Mouse (Mus musculus): Measurements from ENCODE around the gene Gcsam. TPM values are rescaled to one million over a fixed set of nuclear protein-coding genes. Genes with fewer than 3 reads are reported as not detected.

Gcsam gene
- polyA plus RNA-seq, 1 experiment from 2014 or later = 0.17 TPM

GRCm38 (mm10) chr16:45666136-45666535 lies 56.0 kb downstream of the Gcsam start:
- Histone ChIP-seq H3K4me3 (ENCODE audit: low read depth, low read length) (no peak overlapping the region), H3K4me2 (replicated peaks; ENCODE audit: low read depth) (no peak overlapping the region), H3K9ac (ENCODE audit: low read depth, low read length) (no peak overlapping the region), H3K27ac (ENCODE audit: low read depth, low read length) (no peak overlapping the region), H3K4me1 (replicated peaks; ENCODE audit: control insufficient read depth, insufficient read depth, low read length) (peaks cover 2% of the 10 kb centered on the region; the same call in 1 of the 2 replicates), H3K9me3 (ENCODE audit: control insufficient read depth) (no peaks in the 10 kb centered on the region), H3K36me3 (ENCODE audit: control insufficient read depth, insufficient read depth) (no peaks in the 10 kb centered on the region), H3K27me3 (replicated peaks; ENCODE audit: control insufficient read depth, insufficient read depth, low read length) (no peaks in the 10 kb centered on the region)
- TF ChIP-seq CTCF (IDR thresholded peaks at IDR 0.05; ENCODE audit: low read depth) = no peak
- ATAC-seq = no peak
- 63% methylated on average over 2 of the region's 2 CpGs for WGBS

DNA sequence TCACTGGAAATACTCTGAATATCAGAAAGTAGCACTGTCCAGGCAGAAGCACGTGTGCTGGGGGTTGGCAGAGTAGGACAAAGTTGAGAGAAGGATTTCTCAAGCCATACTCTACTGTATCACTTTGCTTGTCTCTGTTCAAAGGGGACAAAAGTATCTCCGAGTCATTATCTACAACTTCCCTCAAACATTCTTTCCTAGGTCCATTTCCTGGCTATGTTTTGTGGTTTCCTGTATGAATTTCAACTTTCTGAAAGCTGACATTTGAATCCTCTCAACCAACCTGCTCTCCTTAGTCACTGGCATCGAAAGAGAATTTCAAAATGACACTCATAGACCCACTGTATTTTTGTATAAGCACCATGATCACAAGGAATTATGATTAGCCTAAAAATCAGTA lies 58.0 kb downstream of the Gcsam start:
- Histone ChIP-seq H3K27ac (ENCODE audit: low read depth, low read length) (no peak overlapping the region), H3K9me3 (ENCODE audit: control insufficient read depth) (no peaks in the 10 kb centered on the region), H3K36me3 (ENCODE audit: control insufficient read depth, insufficient read depth) (no peaks in the 10 kb centered on the region), H3K27me3 (replicated peaks; ENCODE audit: control insufficient read depth, insufficient read depth, low read length) (no peaks in the 10 kb centered on the region), H3K4me1 (replicated peaks; ENCODE audit: control insufficient read depth, insufficient read depth, low read length) (peaks cover 2% of the 10 kb centered on the region; the same call in 1 of the 2 replicates), H3K9ac (ENCODE audit: low read depth, low read length) (no peak overlapping the region), H3K4me3 (ENCODE audit: low read depth, low read length) (no peak overlapping the region), H3K4me2 (replicated peaks; ENCODE audit: low read depth) (no peak overlapping the region)
- 65% methylated on average over 3 of the region's 3 CpGs for whole genome bisulfite sequencing
- TF ChIP-seq CTCF (IDR thresholded peaks at IDR 0.05; ENCODE audit: low read depth) = no peak
- no peak for ATAC-seq

DNA sequence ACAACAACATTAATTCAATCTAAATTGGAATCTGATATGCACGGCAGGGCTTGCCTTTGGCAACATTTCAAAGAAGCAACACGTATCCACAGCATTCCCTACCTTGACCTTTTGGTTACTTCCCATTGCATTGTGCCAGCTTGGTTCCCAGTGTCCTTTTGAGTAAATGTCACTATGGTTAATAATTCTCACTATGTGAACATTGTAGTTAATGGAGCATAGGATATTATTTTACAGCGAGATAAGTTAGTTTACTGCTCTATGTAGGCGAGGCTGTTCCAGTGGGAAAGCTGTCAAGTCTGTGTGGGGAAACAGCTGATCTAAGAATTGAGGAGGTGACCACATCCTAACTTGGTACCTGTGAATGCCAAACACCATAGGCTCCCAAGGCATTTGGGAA lies 59.8 kb downstream of the Gcsam start:
- Histone ChIP-seq H3K36me3 (ENCODE audit: control insufficient read depth, insufficient read depth) (no peaks in the 10 kb centered on the region), H3K27ac (ENCODE audit: low read depth, low read length) (no peak overlapping the region), H3K9ac (ENCODE audit: low read depth, low read length) (no peak overlapping the region), H3K4me2 (replicated peaks; ENCODE audit: low read depth) (peak overlapping the region; percentile 17; the same call in 1 of the 2 replicates), H3K4me3 (ENCODE audit: low read depth, low read length) (no peak overlapping the region), H3K9me3 (ENCODE audit: control insufficient read depth) (no peaks in the 10 kb centered on the region), H3K4me1 (replicated peaks; ENCODE audit: control insufficient read depth, insufficient read depth, low read length) (peaks cover 2% of the 10 kb centered on the region; the same call in 1 of the 2 replicates), H3K27me3 (replicated peaks; ENCODE audit: control insufficient read depth, insufficient read depth, low read length) (no peaks in the 10 kb centered on the region)
- peak; percentile 57; the same call in 1 of the 2 replicates for ATAC-seq
- WGBS = 32% methylated on average over 4 of the region's 4 CpGs
- no peak for TF ChIP-seq CTCF (IDR thresholded peaks at IDR 0.05; ENCODE audit: low read depth)

Other genes starting within 250 kb of the Gcsam start
- gene Cd200, start 201.3 kb upstream of the Gcsam start, polyA plus RNA-seq (2015; fragmentation: Nextera tagmentation; extraction: Ambion mirVana) = 108 and 114 TPM in 2 replicates
- 1.6 and 1.9 TPM in 2 replicates for gene Gm609, start 117.4 kb upstream of the Gcsam start, polyA plus RNA-seq (2015; fragmentation: Nextera tagmentation; extraction: Ambion mirVana)
- gene Gm17783, start 78.3 kb upstream of the Gcsam start, polyA plus RNA-seq (2015; fragmentation: Nextera tagmentation; extraction: Ambion mirVana) = 8.0 and 9.8 TPM in 2 replicates
- gene Slc9c1, start 75.1 kb upstream of the Gcsam start, polyA plus RNA-seq (2015; fragmentation: Nextera tagmentation; extraction: Ambion mirVana) = not detected in 2 replicates
- 5.5 TPM in 2 replicates for gene BC016579, start 43.7 kb downstream of the Gcsam start, polyA plus RNA-seq (2015; fragmentation: Nextera tagmentation; extraction: Ambion mirVana)
- 0.21 and 0.22 TPM in 2 replicates for gene Tmprss7, start 83.3 kb downstream of the Gcsam start, polyA plus RNA-seq (2015; fragmentation: Nextera tagmentation; extraction: Ambion mirVana)
- 10.7 and 13.7 TPM in 2 replicates for gene Tagln3, start 114.2 kb downstream of the Gcsam start, polyA plus RNA-seq (2015; fragmentation: Nextera tagmentation; extraction: Ambion mirVana)
- 22.4 and 24.6 TPM in 2 replicates for gene Abhd10, start 132.6 kb downstream of the Gcsam start, polyA plus RNA-seq (2015; fragmentation: Nextera tagmentation; extraction: Ambion mirVana)

Data from intestine, postnatal 0 days (tissue).